12 mouse cellular contexts compared by ENCODE assay signal in genomic region chr8:4367808-4368207, GRCm38 (mm10). TPM values are rescaled to one million over a fixed set of nuclear protein-coding genes. Genes with fewer than 3 reads are reported as not detected.
A peak's percentile ranks its signal among the peaks of the same experiment; 100 is the strongest.
DNase-seq lines count a peak whose midpoint lies in the region; TF ChIP-seq lines count a peak whose summit lies in the region.
"Had no signal": no experiment of that assay in that cellular context is flagged by ENCODE, and none has a peak within 500 bp of the region (broad histone marks: within the 10 kb centered on the region; RNA-seq: fewer than 3 reads in every experiment).

No protein-coding gene starts in this region.

- no peaks in the 10 kb centered on the region for H3K79me2 ChIP-seq in heart, adult 2 months (replicated peaks; ENCODE audit: control insufficient read depth, insufficient read depth, low read length)

- H3K36me3 ChIP-seq in small intestine, adult 2 months (ENCODE audit: control insufficient read depth, insufficient read depth, low read length): peaks cover 16% of the 10 kb centered on the region
- no peaks in the 10 kb centered on the region for H3K36me3 ChIP-seq in heart, adult 2 months (ENCODE audit: control insufficient read depth, insufficient read depth, low read length)

- H3K4me3 ChIP-seq in small intestine, adult 2 months (ENCODE audit: low read depth, low read length): no peak overlapping the region
- no peak overlapping the region for H3K4me3 ChIP-seq in heart, adult 2 months

- H3K4me1 ChIP-seq in small intestine, adult 2 months (ENCODE audit: control insufficient read depth, insufficient read depth, insufficient read length, low read length): peaks cover 12% of the 10 kb centered on the region; the same call in 1 of the 2 replicates
- H3K4me1 ChIP-seq in heart, adult 2 months (ENCODE audit: control insufficient read depth, insufficient read depth, low read length): no peaks in the 10 kb centered on the region; the same call in 1 of the 2 replicates

- no peak for TF ChIP-seq CTCF in small intestine, adult 2 months (IDR thresholded peaks at IDR 0.05; ENCODE audit: extremely low read depth, insufficient read length, insufficient replicate concordance, low read depth, low read length)
- TF ChIP-seq CTCF in heart, adult 2 months (IDR thresholded peaks at IDR 0.05): no peak

- TF ChIP-seq EP300 in heart, adult 2 months (IDR thresholded peaks at IDR 0.05; ENCODE audit: insufficient read depth, low read depth, low read length): no peak

- WGBS in small intestine, adult 2 months: 31% methylated on average over 11 of the region's 11 CpGs
- 48% methylated on average over 11 of the region's 11 CpGs for WGBS in heart, adult 2 months

- H3K9ac ChIP-seq in heart, adult 2 months (ENCODE audit: low read depth, low read length): no peak overlapping the region
- H3K9ac ChIP-seq: liver, postnatal 0 days had no signal

- H3K27ac ChIP-seq in small intestine, adult 2 months (ENCODE audit: insufficient read depth, low read depth, low read length): peak overlapping the region; percentile 82
- no peak overlapping the region for H3K27ac ChIP-seq in heart, adult 2 months

- peak; percentile 25 to 38 for DNase-seq in left cerebral cortex, adult 18-20 months (ENCODE audit: low spot score in 2 of 2)
- no peak for DNase-seq in left cerebral cortex, adult 8-10 months (ENCODE audit: low spot score in 2 of 2)
- DNase-seq in frontal cortex, postnatal 14 days (ENCODE audit: low spot score in 2 of 2): peak; percentile 24 to 26
- DNase-seq in layer of hippocampus, adult 9-11 months: peak; percentile 71
- DNase-seq in heart, adult 2 months: no peak
- DNase-seq in spleen, adult 12 weeks (ENCODE audit: low spot score): no peak
- DNase-seq: cerebellum, adult 11 months; kidney, postnatal 14 days; liver, postnatal 0 days; retina, postnatal 1 day; thymus, postnatal 4 days had no signal

- intact Hi-C loops in heart, adult 2 months (cut with DNase I): loop anchor here (5.0 kb wide), 1 partner anchor 226 kb away; no protein-coding TSS in a partner anchor

- no peak for TF ChIP-seq POLR2A in small intestine, adult 2 months (IDR thresholded peaks at IDR 0.05; ENCODE audit: low read depth, low read length)
- TF ChIP-seq POLR2A in heart, adult 2 months (IDR thresholded peaks at IDR 0.05; ENCODE audit: insufficient read depth, low read depth, low read length): no peak

- no peaks in the 10 kb centered on the region for H3K27me3 ChIP-seq in small intestine, adult 2 months (ENCODE audit: control insufficient read depth, insufficient read depth, low read length)
- no peaks in the 10 kb centered on the region for H3K27me3 ChIP-seq in heart, adult 2 months (ENCODE audit: control insufficient read depth, insufficient read depth, low read length)

RNA-seq across cellular contexts. Expression of gene Elavl1, which starts 42.6 kb away (rescaled TPM):
- total RNA-seq in left cerebral cortex, adult 18-20 months (2021): 10 to 100 TPM; 73.3 to 77.0 TPM
- total RNA-seq in left cerebral cortex, adult 8-10 months (2022): 10 to 100 TPM; 66.3 to 74.7 (median 68.8) TPM
- polyA plus RNA-seq in small intestine, adult 2 months (2012; rRNA removed): 13.3 and 20.7 TPM in 2 replicates
- 10 to 100 TPM; 60.0 to 61.1 TPM for total RNA-seq in heart, adult 2 months (2021)
- 25.9 and 32.5 TPM in 2 replicates for polyA plus RNA-seq in heart, adult 2 months (2012; rRNA removed)

RNA-seq across cellular contexts. Expression of gene Ccl25, which starts 42.8 kb away (rescaled TPM):
- total RNA-seq in left cerebral cortex, adult 18-20 months (2021): 10 to 100 TPM; 19.6 to 19.9 TPM
- total RNA-seq in left cerebral cortex, adult 8-10 months (2022): 10 to 100 TPM; 18.5 to 23.5 (median 21.9) TPM
- polyA plus RNA-seq in small intestine, adult 2 months (2012; rRNA removed): 84.4 and 180 TPM in 2 replicates
- 1 to 10 TPM; 2.9 to 5.1 TPM for total RNA-seq in heart, adult 2 months (2021)
- 2.5 and 3.5 TPM in 2 replicates for polyA plus RNA-seq in heart, adult 2 months (2012; rRNA removed)

Comparison
In these comparisons a context has a peak if more than half of its experiments do, and no peak if none do; other contexts are left out.
1. DNase-seq: peak in left cerebral cortex, adult 18-20 months (2 of 2), frontal cortex, postnatal 14 days (2 of 2) and layer of hippocampus, adult 9-11 months (single experiment); none in left cerebral cortex, adult 8-10 months (0 of 2), heart, adult 2 months (0 of 2) and spleen, adult 12 weeks (single experiment).